ENCODE assay signal across 9 mouse cellular contexts in genomic region chr19:40414798-40415475, GRCm38 (mm10).
DNase-seq lines count a peak whose midpoint lies in the region; ATAC-seq and TF ChIP-seq lines count a peak whose summit lies in the region.
"Had no signal": no experiment of that assay in that cellular context is flagged by ENCODE, and none has a peak within 500 bp of the region (broad histone marks: within the 10 kb centered on the region; RNA-seq: fewer than 3 reads in every experiment).

No protein-coding gene starts in this region.

- no peak overlapping the region for H3K4me3 ChIP-seq in forebrain, embryonic 12.5 days (replicated peaks)
- no peak overlapping the region for H3K4me3 ChIP-seq in kidney, adult 2 months (ENCODE audit: insufficient read depth, low read depth, low read length)
- H3K4me3 ChIP-seq in liver, postnatal 0 days (ENCODE audit: low read depth, low read length), result no peak overlapping the region

- no peak overlapping the region for H3K4me2 ChIP-seq in forebrain, embryonic 12.5 days
- H3K4me2 ChIP-seq in liver, postnatal 0 days (ENCODE audit: low read depth, low read length), result peak overlapping the region; percentile 27; the same call in 1 of the 2 replicates

- peak; percentile 72 for DNase-seq in embryo, embryonic 10.5 days (ENCODE audit: low spot score)
- peak; percentile 93 for DNase-seq in kidney, adult 2 months
- DNase-seq in liver, postnatal 0 days, result no peak
- DNase-seq in B cell, adult 2 months, result no peak
- DNase-seq in layer of hippocampus, adult 8-10 months (ENCODE audit: low spot score in 2 of 2), result no peak
- no peak for DNase-seq in layer of hippocampus, adult 11-12 months (ENCODE audit: low spot score)
- no peak for DNase-seq in right cerebral cortex, postnatal 36 days (ENCODE audit: low spot score in 2 of 2)

- no peaks in the 10 kb centered on the region for H3K9me3 ChIP-seq in forebrain, embryonic 12.5 days
- no peaks in the 10 kb centered on the region for H3K9me3 ChIP-seq in liver, postnatal 0 days (ENCODE audit: low read length)

- 73% methylated on average over 11 of the region's 11 CpGs for WGBS in forebrain, embryonic 12.5 days
- WGBS in kidney, adult 2 months, result 23% methylated on average over 11 of the region's 11 CpGs
- 57% methylated on average over 11 of the region's 11 CpGs for WGBS in liver, postnatal 0 days (ENCODE audit: insufficient replicate concordance)

- no peak for TF ChIP-seq EP300 in liver, postnatal 0 days (IDR thresholded peaks at IDR 0.05; ENCODE audit: low read depth)

- no peaks in the 10 kb centered on the region for H3K36me3 ChIP-seq in forebrain, embryonic 12.5 days (replicated peaks)
- no peaks in the 10 kb centered on the region for H3K36me3 ChIP-seq in kidney, adult 2 months (ENCODE audit: control insufficient read depth, insufficient read depth, low read length)
- no peaks in the 10 kb centered on the region for H3K36me3 ChIP-seq in liver, postnatal 0 days (replicated peaks; ENCODE audit: insufficient read depth, low read length)

- TF ChIP-seq POLR2A in kidney, adult 2 months (IDR thresholded peaks at IDR 0.05; ENCODE audit: low read depth, low read length), result no peak

- H3K9ac ChIP-seq in forebrain, embryonic 12.5 days, result no peak overlapping the region
- peak overlapping the region; percentile 36; the same call in 1 of the 2 replicates for H3K9ac ChIP-seq in liver, postnatal 0 days (replicated peaks)

- no peak; the same call in 1 of the 2 replicates for ATAC-seq in forebrain, embryonic 12.5 days (ENCODE audit: low FRiP score)
- ATAC-seq in liver, postnatal 0 days, result peak; percentile 16; the same call in 1 of the 2 replicates

- H3K4me1 ChIP-seq in forebrain, embryonic 12.5 days, result peaks cover 13% of the 10 kb centered on the region
- peaks cover 28% of the 10 kb centered on the region for H3K4me1 ChIP-seq in kidney, adult 2 months (ENCODE audit: control insufficient read depth, insufficient read depth, low read length)
- peaks cover 30% of the 10 kb centered on the region for H3K4me1 ChIP-seq in liver, postnatal 0 days (ENCODE audit: insufficient read depth)

- peak overlapping the region; percentile 51 for H3K27ac ChIP-seq in forebrain, embryonic 12.5 days
- H3K27ac ChIP-seq in kidney, adult 2 months (ENCODE audit: insufficient read depth, low read depth, low read length), result peak overlapping the region; percentile 98
- peak overlapping the region; percentile 88 for H3K27ac ChIP-seq in liver, postnatal 0 days (ENCODE audit: low read depth)
- H3K27ac ChIP-seq: macrophage had no signal

- no peak for TF ChIP-seq CTCF in kidney, adult 2 months (conservative IDR thresholded peaks at IDR 0.05; ENCODE audit: insufficient read depth, insufficient read length, low read depth, low read length)
- no peak for TF ChIP-seq CTCF in liver, postnatal 0 days (IDR thresholded peaks at IDR 0.05; ENCODE audit: low read depth)

- H3K27me3 ChIP-seq in forebrain, embryonic 12.5 days, result no peaks in the 10 kb centered on the region
- H3K27me3 ChIP-seq in kidney, adult 2 months (replicated peaks; ENCODE audit: control insufficient read depth, insufficient read depth, low read length), result no peaks in the 10 kb centered on the region
- no peaks in the 10 kb centered on the region for H3K27me3 ChIP-seq in liver, postnatal 0 days (ENCODE audit: insufficient read depth, low read length)

Comparison
In these comparisons a context has a peak if more than half of its experiments do, and no peak if none do; other contexts are left out.
1. DNase-seq: peak in embryo, embryonic 10.5 days (single experiment) and kidney, adult 2 months (single experiment); none in liver, postnatal 0 days (single experiment), B cell, adult 2 months (0 of 2), layer of hippocampus, adult 8-10 months (0 of 2), layer of hippocampus, adult 11-12 months (single experiment) and right cerebral cortex, postnatal 36 days (0 of 2).
2. Peak in every context shown above with its lines, with median percentiles within 50 percentile points of each other: H3K27ac ChIP-seq.